Mouse (Mus musculus): ENCODE measurements around the gene Lypd3. TPM values are rescaled to one million over a fixed set of nuclear protein-coding genes. Genes with fewer than 3 reads are reported as not detected.
"Not testable (repeated sequence)": the region's sequence is repeated elsewhere in the genome, so short reads cannot be mapped to it uniquely, and the experiment has no call there.

The Lypd3 gene
- polyA plus RNA-seq, 2 experiments: 0.03 TPM; not detected in 1

- not testable (repeated sequence) for H3K4me2 ChIP-seq (ENCODE audit: low read depth); H3K36me3 ChIP-seq (replicated peaks; ENCODE audit: control insufficient read depth, insufficient read depth, low read depth); H3K27me3 ChIP-seq (ENCODE audit: control insufficient read depth, insufficient read depth, low read length); DNase-seq (ENCODE audit: low read depth in 3 of 3, low spot score in 3 of 3); ATAC-seq (ENCODE audit: insufficient read depth); H3K4me1 ChIP-seq (replicated peaks; ENCODE audit: control insufficient read depth in 2 of 2, insufficient read depth in 2 of 2, low read length in 1 of 2); H3K27ac ChIP-seq; H3K9me3 ChIP-seq (ENCODE audit: control insufficient read depth, low read length); H3K4me3 ChIP-seq (ENCODE audit: insufficient read depth in 1 of 2, low read depth in 2 of 2, low read length in 2 of 2); H3K9ac ChIP-seq (replicated peaks)
- 46% methylated on average over 7 of the region's 7 CpGs for WGBS (ENCODE audit: insufficient replicate concordance)
- peak; percentile 38 for TF ChIP-seq CTCF (IDR thresholded peaks at IDR 0.05; ENCODE audit: low read depth)
These were observed 47.8 kb downstream of the Lypd3 start for GRCm38 (mm10) chr7:24684121-24684520.

GRCm38 (mm10) chr7:24687519-24687918 is 51.2 kb downstream of the Lypd3 start:
- not testable (repeated sequence) for H3K36me3 ChIP-seq (replicated peaks; ENCODE audit: control insufficient read depth, insufficient read depth, low read depth); H3K27ac ChIP-seq; ATAC-seq (ENCODE audit: insufficient read depth); H3K4me1 ChIP-seq (replicated peaks; ENCODE audit: control insufficient read depth in 2 of 2, insufficient read depth in 2 of 2, low read length in 1 of 2); H3K4me2 ChIP-seq (ENCODE audit: low read depth); H3K4me3 ChIP-seq (ENCODE audit: insufficient read depth in 1 of 2, low read depth in 2 of 2, low read length in 2 of 2); H3K9ac ChIP-seq (replicated peaks); H3K27me3 ChIP-seq (ENCODE audit: control insufficient read depth, insufficient read depth, low read length); DNase-seq (ENCODE audit: low read depth in 3 of 3, low spot score in 3 of 3); H3K9me3 ChIP-seq (ENCODE audit: control insufficient read depth, low read length)
- 69% methylated on average over 10 of the region's 10 CpGs for WGBS (ENCODE audit: insufficient replicate concordance)

Other genes with a start within 250 kb of the Lypd3 start
- gene Smg9, start 236.9 kb upstream of the Lypd3 start, polyA plus RNA-seq (2012; rRNA removed): 20.6 and 22.2 TPM in 2 replicates
- 11.2 and 11.8 TPM in 2 replicates for gene Smg9, start 236.9 kb upstream of the Lypd3 start, polyA plus RNA-seq (2014; fragmentation: Nextera tagmentation; extraction: Ambion mirVana)
- gene Irgc1, start 184.3 kb upstream of the Lypd3 start, polyA plus RNA-seq (2012; rRNA removed): not detected in 2 replicates
- not detected in 2 replicates for gene Irgc1, start 184.3 kb upstream of the Lypd3 start, polyA plus RNA-seq (2014; fragmentation: Nextera tagmentation; extraction: Ambion mirVana)
- gene Plaur, start 174.1 kb upstream of the Lypd3 start, polyA plus RNA-seq (2012; rRNA removed): 1.7 and 2.1 TPM in 2 replicates
- gene Plaur, start 174.1 kb upstream of the Lypd3 start, polyA plus RNA-seq (2014; fragmentation: Nextera tagmentation; extraction: Ambion mirVana): 2.7 and 3.5 TPM in 2 replicates
- 0.43 and 0.48 TPM in 2 replicates for gene Cadm4, start 154.5 kb upstream of the Lypd3 start, polyA plus RNA-seq (2012; rRNA removed)
- gene Cadm4, start 154.5 kb upstream of the Lypd3 start, polyA plus RNA-seq (2014; fragmentation: Nextera tagmentation; extraction: Ambion mirVana): 0.05 TPM in 1 of 2 replicates, not detected in the other
- 3.8 and 4.0 TPM in 2 replicates for gene Zfp428, start 129.5 kb upstream of the Lypd3 start, polyA plus RNA-seq (2012; rRNA removed)
- 2.3 TPM in 2 replicates for gene Zfp428, start 129.5 kb upstream of the Lypd3 start, polyA plus RNA-seq (2014; fragmentation: Nextera tagmentation; extraction: Ambion mirVana)
- not detected in 2 replicates for gene AC161166.1, start 124.1 kb upstream of the Lypd3 start, polyA plus RNA-seq (2012; rRNA removed)
- gene AC161166.1, start 124.1 kb upstream of the Lypd3 start, polyA plus RNA-seq (2014; fragmentation: Nextera tagmentation; extraction: Ambion mirVana): not detected in 2 replicates
- 1.7 and 1.8 TPM in 2 replicates for gene Irgq, start 105.9 kb upstream of the Lypd3 start, polyA plus RNA-seq (2012; rRNA removed)
- 1.0 and 1.6 TPM in 2 replicates for gene Irgq, start 105.9 kb upstream of the Lypd3 start, polyA plus RNA-seq (2014; fragmentation: Nextera tagmentation; extraction: Ambion mirVana)
- not detected in 2 replicates for gene Pinlyp, start 90.4 kb upstream of the Lypd3 start, polyA plus RNA-seq (2012; rRNA removed)
- gene Pinlyp, start 90.4 kb upstream of the Lypd3 start, polyA plus RNA-seq (2014; fragmentation: Nextera tagmentation; extraction: Ambion mirVana): not detected in 2 replicates
- gene Xrcc1, start 90.3 kb upstream of the Lypd3 start, polyA plus RNA-seq (2012; rRNA removed): 27.8 and 28.8 TPM in 2 replicates
- 27.3 and 40.9 TPM in 2 replicates for gene Xrcc1, start 90.3 kb upstream of the Lypd3 start, polyA plus RNA-seq (2014; fragmentation: Nextera tagmentation; extraction: Ambion mirVana)
- gene Ethe1, start 49.0 kb upstream of the Lypd3 start, polyA plus RNA-seq (2012; rRNA removed): 14.8 and 16.5 TPM in 2 replicates
- gene Ethe1, start 49.0 kb upstream of the Lypd3 start, polyA plus RNA-seq (2014; fragmentation: Nextera tagmentation; extraction: Ambion mirVana): 24.8 and 27.3 TPM in 2 replicates
- 0.09 and 0.11 TPM in 2 replicates for gene Zfp575, start 48.9 kb upstream of the Lypd3 start, polyA plus RNA-seq (2012; rRNA removed)
- gene Zfp575, start 48.9 kb upstream of the Lypd3 start, polyA plus RNA-seq (2014; fragmentation: Nextera tagmentation; extraction: Ambion mirVana): 0.04 TPM in 1 of 2 replicates, not detected in the other
- 0.38 and 0.59 TPM in 2 replicates for gene Phldb3, start 25.8 kb upstream of the Lypd3 start, polyA plus RNA-seq (2012; rRNA removed)
- gene Phldb3, start 25.8 kb upstream of the Lypd3 start, polyA plus RNA-seq (2014; fragmentation: Nextera tagmentation; extraction: Ambion mirVana): 0.06 and 0.15 TPM in 2 replicates
- gene Tex101, start 40.1 kb downstream of the Lypd3 start, polyA plus RNA-seq (2012; rRNA removed): not detected in 2 replicates
- not detected in 2 replicates for gene Tex101, start 40.1 kb downstream of the Lypd3 start, polyA plus RNA-seq (2014; fragmentation: Nextera tagmentation; extraction: Ambion mirVana)
- gene BC049730, start 72.7 kb downstream of the Lypd3 start, polyA plus RNA-seq (2012; rRNA removed): not detected in 2 replicates
- not detected in 2 replicates for gene BC049730, start 72.7 kb downstream of the Lypd3 start, polyA plus RNA-seq (2014; fragmentation: Nextera tagmentation; extraction: Ambion mirVana)
- gene Gm4763, start 90.4 kb downstream of the Lypd3 start, polyA plus RNA-seq (2012; rRNA removed): not detected in 2 replicates
- gene Gm4763, start 90.4 kb downstream of the Lypd3 start, polyA plus RNA-seq (2014; fragmentation: Nextera tagmentation; extraction: Ambion mirVana): not detected in 2 replicates
- gene Cd177, start 123.8 kb downstream of the Lypd3 start, polyA plus RNA-seq (2012; rRNA removed): 1.0 and 1.1 TPM in 2 replicates
- gene Cd177, start 123.8 kb downstream of the Lypd3 start, polyA plus RNA-seq (2014; fragmentation: Nextera tagmentation; extraction: Ambion mirVana): 1.9 and 2.8 TPM in 2 replicates
- 0.19 and 0.39 TPM in 2 replicates for gene Ceacam10, start 140.7 kb downstream of the Lypd3 start, polyA plus RNA-seq (2012; rRNA removed)
- 0.25 and 0.34 TPM in 2 replicates for gene Ceacam10, start 140.7 kb downstream of the Lypd3 start, polyA plus RNA-seq (2014; fragmentation: Nextera tagmentation; extraction: Ambion mirVana)
- 0.37 and 1.5 TPM in 2 replicates for gene Gm9844, start 225.7 kb downstream of the Lypd3 start, polyA plus RNA-seq (2012; rRNA removed)
- gene Gm9844, start 225.7 kb downstream of the Lypd3 start, polyA plus RNA-seq (2014; fragmentation: Nextera tagmentation; extraction: Ambion mirVana): 1.3 and 2.2 TPM in 2 replicates
- not detected in 2 replicates for gene Lypd4, start 233.4 kb downstream of the Lypd3 start, polyA plus RNA-seq (2012; rRNA removed)
- gene Lypd4, start 233.4 kb downstream of the Lypd3 start, polyA plus RNA-seq (2014; fragmentation: Nextera tagmentation; extraction: Ambion mirVana): not detected in 2 replicates
- gene Dmrtc2, start 233.5 kb downstream of the Lypd3 start, polyA plus RNA-seq (2012; rRNA removed): not detected in 2 replicates
- not detected in 2 replicates for gene Dmrtc2, start 233.5 kb downstream of the Lypd3 start, polyA plus RNA-seq (2014; fragmentation: Nextera tagmentation; extraction: Ambion mirVana)
- gene Rps19, start 247.8 kb downstream of the Lypd3 start, polyA plus RNA-seq (2012; rRNA removed): 418 and 615 TPM in 2 replicates
- gene Rps19, start 247.8 kb downstream of the Lypd3 start, polyA plus RNA-seq (2014; fragmentation: Nextera tagmentation; extraction: Ambion mirVana): 1,649 and 1,654 TPM in 2 replicates